Mouse (Mus musculus) yolk sac, embryonic 10.5 days (tissue): ENCODE measurements around the gene Olfr1116.
"Not testable (repeated sequence)": the region's sequence is repeated elsewhere in the genome, so short reads cannot be mapped to it uniquely, and the experiment has no call there.

Experiments used
- DNase-seq: peaks from one replicate; pipeline ENCODE4 v3.0.0-alpha.2; 2017; ENCODE audit warnings: low spot score

Olfr1116 gene

DNA sequence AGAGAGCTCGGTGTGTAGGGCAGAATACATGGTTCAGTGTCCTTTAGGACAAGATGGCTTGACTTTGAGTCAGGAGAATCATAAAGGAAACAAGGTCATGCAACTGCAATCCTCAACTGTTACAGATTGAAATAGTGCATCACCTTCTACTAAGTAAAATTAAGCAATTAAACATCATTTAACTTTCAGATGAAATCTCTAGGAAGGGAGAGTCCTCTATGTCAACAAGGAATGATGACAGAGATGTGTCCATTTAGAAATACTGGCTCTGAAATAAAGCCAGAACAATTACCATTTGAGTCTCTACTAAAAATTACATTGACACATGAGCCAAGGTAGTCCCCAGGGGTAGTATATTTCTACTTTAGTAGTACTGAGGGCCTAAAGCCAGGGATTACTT lies at the start of gene Olfr1116:
Gene Olfr1116, plus strand, starts transcription at position 301 of the 400 bp plus-strand sequence.
- no peak for DNase-seq

DNA sequence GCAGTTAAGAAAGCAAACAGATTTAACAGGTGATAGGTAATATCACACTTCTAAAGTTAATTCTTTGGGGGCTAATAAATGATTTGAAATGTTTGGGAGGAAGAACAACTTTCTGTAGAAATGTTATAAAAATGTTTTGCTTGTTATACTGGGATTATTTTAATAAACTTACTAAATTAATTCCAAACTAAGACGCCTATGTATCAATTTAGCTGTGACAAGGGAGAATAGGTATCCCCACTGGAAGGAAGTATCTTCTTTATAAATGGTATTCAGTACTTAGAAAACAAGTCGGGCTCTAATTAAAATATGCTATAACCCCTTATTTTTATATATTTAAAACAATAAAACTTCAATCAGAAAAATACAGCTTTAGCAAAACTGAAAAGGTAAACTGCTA lies 19.6 kb upstream of the Olfr1116 start, which contains the start of gene Olfr1115:
Gene Olfr1115, plus strand, starts transcription at position 301 of the 400 bp plus-strand sequence.
- DNase-seq: no peak

DNA sequence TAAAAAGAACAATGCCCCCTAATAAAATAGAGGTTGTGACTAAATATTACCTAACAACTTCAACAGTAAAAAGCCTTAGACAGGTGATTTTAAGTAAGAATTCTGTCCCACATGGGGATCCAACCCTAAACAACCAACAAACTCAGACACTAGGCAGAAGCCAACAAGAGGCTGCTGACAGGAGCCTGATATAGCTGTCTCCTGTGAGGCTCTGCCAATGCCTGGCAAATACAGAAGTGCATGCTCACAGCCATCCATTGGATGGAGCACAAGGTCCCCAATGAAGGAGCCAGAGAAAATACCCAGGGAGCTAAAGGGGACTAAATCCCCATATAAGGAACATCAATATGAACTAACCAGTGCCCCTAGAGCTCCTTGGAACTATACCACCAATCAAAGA lies 26.6 kb downstream of the Olfr1116 start:
- not testable (repeated sequence) for DNase-seq

DNA sequence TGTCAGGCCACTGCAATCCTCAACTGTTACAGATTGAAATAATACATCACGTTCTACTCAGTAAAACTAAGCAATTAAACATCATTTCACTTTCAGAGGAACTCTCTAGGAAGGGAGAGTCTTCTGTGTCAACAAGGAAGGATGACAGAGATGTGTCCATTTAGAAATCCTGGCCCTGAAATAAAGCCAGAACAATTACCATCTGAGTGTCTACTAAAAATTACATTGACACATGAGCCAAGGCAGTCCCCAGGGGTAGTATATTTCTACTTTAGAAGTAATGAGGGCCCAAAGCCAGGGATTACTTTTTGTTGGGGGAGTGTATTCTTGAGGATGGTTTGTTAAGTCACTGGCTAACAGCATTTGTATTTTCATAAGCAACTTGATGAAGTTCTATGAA lies 39.9 kb downstream of the Olfr1116 start, which contains the start of gene Olfr1118:
Gene Olfr1118, plus strand, starts transcription at position 301 of the 400 bp plus-strand sequence.
- no peak for DNase-seq
